Mouse (Mus musculus): ENCODE measurements around the gene Dusp1.

GRCm38 (mm10) chr17:26478672-26479071 lies 83.3 kb downstream of the Dusp1 start:
- no peak for TF ChIP-seq GATA1 (IDR thresholded peaks at IDR 0.05; ENCODE audit: low read length)
- no peak for TF ChIP-seq TAL1 (IDR thresholded peaks at IDR 0.05; ENCODE audit: low read length)

Data from erythroblast, embryonic 14.5 days (primary cell).